Mouse (Mus musculus) forebrain, embryonic 16.5 days (tissue): Measurements from ENCODE around the gene Sstr4. TPM values are rescaled to one million over a fixed set of nuclear protein-coding genes. Genes with fewer than 3 reads are reported as not detected.

Experiments
- ATAC-seq: fragments of 200-750 bp; cut with Nextera tagmentation; 2 replicates; pipeline ENCODE4 v1.8.0; 2017; ENCODE audit warnings: mild to moderate bottlenecking, moderate library complexity
- H3K27ac ChIP-seq: fragments of 300-500 bp; sonication (generic); 2 replicates; pipeline ENCODE4 v1.5.1; 2014; ENCODE audit warnings: low read length, control low read depth
- H3K27me3 ChIP-seq: fragments of 300-500 bp; sonication (generic); replicated peaks from 2 replicates; pipeline ENCODE4 v1.6.1; 2014; ENCODE audit warnings: low read length; ENCODE audit not compliant: control insufficient read depth, insufficient read depth
- H3K36me3 ChIP-seq: fragments of 300-500 bp; sonication (generic); 2 replicates; pipeline ENCODE4 v1.6.1; 2014; ENCODE audit not compliant: control insufficient read depth, insufficient read depth
- H3K4me1 ChIP-seq: fragments of 300-500 bp; sonication (generic); replicated peaks from 2 replicates; pipeline ENCODE4 v1.6.1; 2014; ENCODE audit warnings: low read length; ENCODE audit not compliant: control insufficient read depth, insufficient read depth
- H3K4me2 ChIP-seq: fragments of 300-500 bp; sonication (generic); 2 replicates; pipeline ENCODE4 v1.6.1; 2014; ENCODE audit warnings: mild to moderate bottlenecking, low read length, control low read depth
- H3K4me3 ChIP-seq: fragments of 300-500 bp; sonication (generic); replicated peaks from 2 replicates; pipeline ENCODE4 v1.5.1; 2014; ENCODE audit warnings: mild to moderate bottlenecking, low read length, control low read depth
- H3K9ac ChIP-seq: fragments of 300-500 bp; sonication (generic); replicated peaks from 2 replicates; pipeline ENCODE4 v1.6.1; 2014; ENCODE audit warnings: low read depth, low read length, control low read depth
- H3K9me3 ChIP-seq: fragments of 300-500 bp; sonication (generic); 2 replicates; pipeline ENCODE4 v1.6.1; 2016; ENCODE audit warnings: low read length; ENCODE audit not compliant: control insufficient read depth
- WGBS: fragments of 180-500 bp; shearing (Covaris S2); extraction: QIAGEN DNeasy Blood & Tissue Kit; methylation state at CpG from one replicate; pipeline ENCODE4 v1.1.7; 2014; 5-methylcytosine and 5-hydroxymethylcytosine counted together
- polyA plus RNA-seq: library from polyadenylated mRNA; unstranded; fragments of >200 nt; fragmentation: Nextera tagmentation; extraction: Ambion mirVana; gene quantifications from 2 replicates; pipeline ENCODE4 v1.2.1, GENCODE M21; 2015

Gene Sstr4
- polyA plus RNA-seq, 1 experiment from 2014 or later = 1.6 TPM

DNA sequence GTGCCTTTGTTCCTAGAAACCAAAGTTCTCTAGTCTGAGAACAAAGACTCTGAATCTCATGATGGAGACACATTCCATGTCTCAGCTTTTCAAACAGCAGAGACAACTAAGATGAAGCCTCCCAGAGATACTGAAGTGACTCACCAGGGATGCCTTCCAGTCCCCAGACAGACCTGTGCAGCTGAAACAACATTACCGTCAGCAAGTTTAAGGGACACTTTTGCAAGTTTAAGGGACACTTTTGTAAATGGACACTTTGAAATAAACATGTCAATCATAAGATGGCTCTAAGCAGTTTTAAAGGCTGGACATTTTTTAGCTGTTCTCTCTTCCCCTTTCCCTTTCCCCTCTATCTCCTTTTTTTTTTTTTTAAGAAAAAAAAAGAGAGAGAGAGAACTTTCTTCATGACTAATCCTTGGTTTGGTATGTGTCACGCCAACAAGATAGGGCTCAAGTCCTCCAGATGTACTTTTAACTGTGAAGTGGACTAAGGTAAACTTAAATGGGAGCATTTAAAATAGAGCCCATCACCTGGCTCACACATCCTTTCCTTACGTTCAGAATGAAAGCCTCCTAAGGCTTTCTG, 44.6 kb downstream of the Sstr4 start:
- Histone ChIP-seq H3K27me3 (no peaks in the 10 kb centered on the region), H3K4me2 (no peak overlapping the region), H3K9ac (no peak overlapping the region), H3K27ac (no peak overlapping the region), H3K4me1 (no peaks in the 10 kb centered on the region), H3K9me3 (no peaks in the 10 kb centered on the region), H3K4me3 (no peak overlapping the region), H3K36me3 (no peaks in the 10 kb centered on the region)
- 82% methylated on average over 3 of the region's 3 CpGs for WGBS
- ATAC-seq = no peak

DNA sequence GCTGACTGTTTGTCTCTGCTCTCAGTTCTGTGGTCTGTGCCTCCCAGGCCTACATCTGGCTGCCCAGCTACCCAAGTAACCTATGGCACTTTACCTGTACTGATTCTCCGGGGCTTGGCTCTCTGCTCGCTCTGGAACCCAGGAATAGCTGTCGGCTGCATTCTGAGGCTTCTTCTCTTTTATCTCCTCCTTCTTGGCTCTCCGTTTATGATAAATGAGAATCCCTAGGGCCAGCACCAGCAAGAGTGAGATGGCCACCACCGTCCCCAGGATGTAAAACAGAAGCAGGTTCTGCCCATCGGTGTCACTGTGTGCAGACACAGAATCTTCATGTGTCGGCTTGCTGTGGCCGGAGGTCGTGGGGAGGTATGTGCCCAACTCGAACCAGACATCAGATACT, 46.3 kb downstream of the Sstr4 start:
- WGBS = 93% methylated on average over 10 of the region's 10 CpGs
- no peak for ATAC-seq

DNA sequence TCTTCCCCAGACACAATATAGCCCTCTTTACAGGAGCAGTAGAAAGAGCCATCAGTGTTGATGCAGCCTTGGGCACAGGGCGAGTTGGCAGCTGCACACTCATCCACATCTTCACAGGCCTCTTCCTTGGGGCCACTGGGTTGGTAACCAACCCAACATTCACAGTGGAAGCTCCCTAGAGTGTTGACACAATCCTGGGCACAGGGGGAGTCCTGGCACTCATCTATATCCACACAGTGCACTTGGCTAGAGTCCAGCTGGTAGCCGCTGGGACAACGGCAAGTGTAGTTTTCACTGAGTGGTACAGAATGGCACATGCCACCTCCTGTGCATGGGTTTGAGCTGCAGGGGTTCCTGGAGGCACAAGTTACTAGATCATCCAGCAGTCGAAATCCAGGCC, 47.0 kb downstream of the Sstr4 start:
- Histone ChIP-seq H3K9me3 (no peaks in the 10 kb centered on the region), H3K4me3 (no peak overlapping the region), H3K27ac (no peak overlapping the region), H3K9ac (no peak overlapping the region), H3K27me3 (no peaks in the 10 kb centered on the region), H3K4me2 (no peak overlapping the region), H3K36me3 (no peaks in the 10 kb centered on the region), H3K4me1 (no peaks in the 10 kb centered on the region)
- WGBS = 67% methylated on average over 4 of the region's 4 CpGs
- ATAC-seq = no peak

More for the DNA sequence above, 46.3 kb downstream of the Sstr4 start:
- Histone ChIP-seq H3K4me3 (no peak overlapping the region), H3K9me3 (no peaks in the 10 kb centered on the region), H3K36me3 (no peaks in the 10 kb centered on the region), H3K9ac (no peak overlapping the region), H3K4me2 (no peak overlapping the region), H3K27me3 (no peaks in the 10 kb centered on the region), H3K4me1 (no peaks in the 10 kb centered on the region), H3K27ac (no peak overlapping the region)

DNA sequence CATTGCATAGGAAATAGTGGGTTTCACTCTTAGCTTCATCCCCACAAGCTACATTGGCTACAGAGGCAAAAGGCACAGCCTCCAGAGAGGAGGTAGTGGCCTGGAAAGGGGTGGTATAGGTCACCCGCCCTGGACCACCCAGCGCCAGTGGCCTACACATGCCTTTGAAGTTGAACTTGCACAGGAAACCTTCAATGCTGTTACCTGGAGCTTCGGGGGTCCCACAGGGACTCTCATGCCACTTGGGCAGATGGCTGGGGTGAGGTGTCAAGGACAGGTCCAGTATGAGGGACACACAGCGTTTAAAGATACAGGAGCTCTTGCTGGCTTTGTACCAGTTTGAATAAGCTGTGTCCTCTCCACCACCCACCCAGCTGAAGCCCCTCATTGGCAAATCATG, 47.6 kb downstream of the Sstr4 start:
- Histone ChIP-seq H3K27ac (no peak overlapping the region), H3K4me3 (no peak overlapping the region), H3K9ac (no peak overlapping the region), H3K9me3 (no peaks in the 10 kb centered on the region), H3K4me2 (no peak overlapping the region), H3K27me3 (no peaks in the 10 kb centered on the region), H3K36me3 (no peaks in the 10 kb centered on the region), H3K4me1 (no peaks in the 10 kb centered on the region)
- ATAC-seq = no peak
- WGBS = 93% methylated on average over 4 of the region's 4 CpGs

DNA sequence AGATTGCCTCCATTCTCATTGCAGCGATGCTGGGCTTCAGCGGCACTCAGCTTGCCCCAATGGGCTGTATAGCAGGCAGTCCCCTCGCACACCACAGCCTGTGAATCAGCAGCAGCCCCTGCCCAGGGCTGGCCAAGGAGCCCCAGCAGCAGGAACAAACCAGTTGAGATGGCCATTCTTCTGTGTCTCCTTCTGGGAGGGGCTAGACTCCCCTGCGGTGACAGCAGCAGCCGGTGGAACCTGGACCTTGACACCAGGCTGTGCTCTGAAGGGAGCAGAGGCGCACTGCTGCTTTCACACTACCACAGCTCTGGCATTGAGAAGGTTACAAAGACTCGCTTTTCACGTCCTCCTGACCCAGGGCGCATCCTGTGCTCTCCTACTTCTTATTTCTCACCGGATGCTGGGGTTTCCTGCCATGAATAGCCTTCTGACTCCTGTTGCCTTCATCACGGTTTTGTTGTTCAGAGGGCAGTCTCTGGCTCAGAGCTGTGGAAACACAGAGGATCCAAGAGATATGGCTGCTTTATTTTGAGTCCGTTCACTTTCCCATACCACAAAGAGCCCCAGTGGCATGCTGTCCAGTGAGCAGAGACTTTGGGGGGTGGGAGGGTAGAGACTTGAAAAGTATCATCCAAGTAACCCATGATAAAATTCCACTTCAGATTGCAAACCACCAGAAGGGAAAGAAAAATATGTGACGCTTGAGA, 48.3 kb downstream of the Sstr4 start, which contains the start of gene Cd93:
Gene Cd93 (minus strand): TSS at position 315 of the 710 bp plus-strand sequence.
- Histone ChIP-seq H3K36me3 (no peaks in the 10 kb centered on the region), H3K4me1 (no peaks in the 10 kb centered on the region), H3K9me3 (no peaks in the 10 kb centered on the region), H3K4me2 (no peak within 1 kb of the TSS), H3K27ac (peak within 1 kb of the TSS; percentile 30; the same call in 1 of the 2 replicates), H3K9ac (no peak within 1 kb of the TSS), H3K4me3 (no peak within 1 kb of the TSS), H3K27me3 (no peaks in the 10 kb centered on the region)
- ATAC-seq = no peak
- 65% methylated on average over 13 of the region's 13 CpGs for WGBS

DNA sequence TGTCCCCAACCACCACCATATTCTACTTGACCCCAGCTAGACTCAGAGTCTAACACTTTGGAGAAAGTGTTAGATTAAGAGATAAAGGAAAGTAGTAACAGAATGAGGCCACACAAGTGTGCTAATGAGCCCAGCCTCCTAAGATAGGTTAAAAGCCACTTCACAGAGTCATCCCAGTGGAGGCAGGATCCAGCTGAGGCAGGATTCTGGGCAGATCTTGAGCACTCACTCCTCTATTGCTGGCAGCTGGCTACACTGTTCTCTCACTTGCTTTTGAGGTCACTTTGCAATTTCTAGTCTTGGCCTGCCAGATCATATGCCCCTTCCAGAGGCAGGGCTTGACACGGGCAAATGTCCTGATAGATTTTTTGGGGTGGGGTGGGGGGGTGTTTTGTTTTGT, 49.3 kb downstream of the Sstr4 start:
- WGBS = 79% methylated on average over 1 of the region's 1 CpGs
- H3K4me3 ChIP-seq = no peak overlapping the region
- H3K4me1 ChIP-seq = no peaks in the 10 kb centered on the region
- no peak overlapping the region for H3K9ac ChIP-seq
- H3K9me3 ChIP-seq = no peaks in the 10 kb centered on the region
- no peaks in the 10 kb centered on the region for H3K27me3 ChIP-seq
- no peak overlapping the region for H3K27ac ChIP-seq
- H3K36me3 ChIP-seq = no peaks in the 10 kb centered on the region
- no peak overlapping the region for H3K4me2 ChIP-seq
- no peak for ATAC-seq

DNA sequence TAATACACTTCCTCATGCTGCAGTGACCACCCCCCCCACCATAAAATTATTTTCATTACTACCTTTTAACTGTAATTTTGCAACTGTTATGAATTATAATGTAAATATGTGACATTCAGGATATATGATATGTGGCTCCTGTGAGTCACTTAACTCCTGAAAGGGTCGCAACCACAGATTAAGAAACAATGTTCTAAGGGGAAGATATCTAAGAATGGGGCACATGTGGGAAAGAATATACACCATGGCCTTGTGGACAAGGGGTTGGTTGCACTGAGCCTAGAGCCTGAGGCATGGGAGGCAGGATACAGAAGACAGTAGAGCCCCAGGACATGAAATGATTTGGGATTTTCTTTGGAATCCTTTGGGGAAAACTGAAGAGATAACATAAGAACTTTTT, 50.5 kb downstream of the Sstr4 start:
- Histone ChIP-seq H3K4me2 (no peak overlapping the region), H3K36me3 (no peaks in the 10 kb centered on the region), H3K9ac (no peak overlapping the region), H3K4me1 (no peaks in the 10 kb centered on the region), H3K4me3 (no peak overlapping the region), H3K27ac (no peak overlapping the region), H3K27me3 (no peaks in the 10 kb centered on the region), H3K9me3 (no peaks in the 10 kb centered on the region)
- WGBS = 97% methylated on average over 1 of the region's 1 CpGs
- no peak for ATAC-seq

Other genes with a start within 250 kb of the Sstr4 start
- gene Thbd, start 12.8 kb downstream of the Sstr4 start, polyA plus RNA-seq = 7.3 and 10.4 TPM in 2 replicates
- gene Cd93, start 48.2 kb downstream of the Sstr4 start, polyA plus RNA-seq = 7.4 and 7.5 TPM in 2 replicates